Mouse (Mus musculus): ENCODE measurements around the gene Mtus2. TPM values are rescaled to one million over a fixed set of nuclear protein-coding genes. Genes with fewer than 3 reads are reported as not detected.

Mtus2 gene
- total and polyA plus RNA-seq, 3 experiments = 0.08 TPM; not detected in 2

DNA sequence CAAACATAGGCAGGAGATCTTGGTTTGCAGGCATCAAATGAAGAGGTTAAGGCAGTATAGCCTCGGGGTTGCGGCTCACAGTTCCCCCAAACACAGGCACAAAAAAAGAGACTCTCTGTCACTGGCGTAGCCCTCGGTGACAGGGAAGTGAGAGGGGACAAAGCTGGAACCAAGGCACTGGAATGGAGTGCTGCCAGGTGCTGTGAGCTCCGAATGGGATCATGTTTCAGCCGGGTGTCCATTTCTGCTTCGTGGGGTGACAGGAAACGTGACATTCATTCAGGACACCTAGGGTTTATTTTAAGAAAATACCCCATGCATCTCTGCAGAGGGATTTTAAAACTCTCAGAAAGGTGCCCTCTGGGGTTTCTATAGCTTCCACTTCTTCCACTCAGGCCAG, 397.4 kb downstream of the Mtus2 start:
- TF ChIP-seq CTCF (IDR thresholded peaks at IDR 0.05 in 2 of 3, conservative IDR thresholded peaks at IDR 0.05 in 1 of 3; ENCODE audit: control insufficient read depth in 1 of 3, insufficient read depth in 1 of 3, low read depth in 2 of 3, low read length in 3 of 3, poor library complexity in 1 of 3, severe bottlenecking in 1 of 3) (no peak), GATA1 (IDR thresholded peaks at IDR 0.05; ENCODE audit: low read depth, low read length) (no peak), CHD2 (IDR thresholded peaks at IDR 0.05; ENCODE audit: low read length) (no peak), UBTF (IDR thresholded peaks at IDR 0.05; ENCODE audit: borderline replicate concordance, insufficient read depth, low read depth, low read length) (no peak), ZC3H11A (IDR thresholded peaks at IDR 0.05; ENCODE audit: low read depth, low read length) (no peak), EP300 (IDR thresholded peaks at IDR 0.05; ENCODE audit: low read depth in 1 of 2, low read length in 2 of 2) (no peak), USF2 (IDR thresholded peaks at IDR 0.05; ENCODE audit: borderline replicate concordance in 1 of 2, insufficient read depth in 1 of 2, low read depth in 1 of 2, low read length in 2 of 2) (no peak), MXI1 (IDR thresholded peaks at IDR 0.05; ENCODE audit: low read depth, low read length) (no peak), POLR2A (IDR thresholded peaks at IDR 0.05; ENCODE audit: control insufficient read depth in 1 of 2, insufficient read depth in 1 of 2, low read depth in 1 of 2, low read length in 2 of 2, poor library complexity in 1 of 2) (no peak), RCOR1 (IDR thresholded peaks at IDR 0.05; ENCODE audit: low read depth, low read length) (no peak), ZKSCAN1 (IDR thresholded peaks at IDR 0.05; ENCODE audit: low read depth, low read length) (no peak), NRF1 (IDR thresholded peaks at IDR 0.05; ENCODE audit: insufficient read depth, low read depth, low read length, poor library complexity, severe bottlenecking) (no peak), POLR2AphosphoS5 (IDR thresholded peaks at IDR 0.05; ENCODE audit: borderline replicate concordance, low read depth, low read length) (no peak), SMC3 (IDR thresholded peaks at IDR 0.05; ENCODE audit: low read depth, low read length) (no peak), MAZ (IDR thresholded peaks at IDR 0.05; ENCODE audit: low read depth, low read length) (no peak), HCFC1 (IDR thresholded peaks at IDR 0.05; ENCODE audit: low read depth, low read length) (no peak), ELF1 (IDR thresholded peaks at IDR 0.05; ENCODE audit: low read depth, low read length) (no peak), TCF12 (IDR thresholded peaks at IDR 0.05; ENCODE audit: low read depth, low read length) (no peak), JUND (IDR thresholded peaks at IDR 0.05; ENCODE audit: low read depth, low read length) (no peak), SIN3A (IDR thresholded peaks at IDR 0.05; ENCODE audit: low read length) (no peak)
- peaks cover 22% of the 10 kb centered on the region; the same call in 1 of the 2 replicates for H3K79me2 ChIP-seq (ENCODE audit: control insufficient read depth, insufficient read depth, low read length, poor library complexity)
- H3K9ac ChIP-seq (ENCODE audit: control insufficient read depth, low read depth, low read length, poor library complexity, severe bottlenecking) = no peak overlapping the region
- no peaks in the 10 kb centered on the region for H3K4me1 ChIP-seq (ENCODE audit: control insufficient read depth in 1 of 2, insufficient read depth in 2 of 2, low read length in 2 of 2)
- no peak for DNase-seq (ENCODE audit: low read depth, low spot score)
- no peaks in the 10 kb centered on the region for H3K9me3 ChIP-seq (replicated peaks; ENCODE audit: insufficient read depth, low read length)
- no peak overlapping the region for H3K4me3 ChIP-seq (ENCODE audit: control insufficient read depth in 1 of 2, insufficient read depth in 1 of 2, low read depth in 2 of 2, low read length in 2 of 2)
- H3K36me3 ChIP-seq (ENCODE audit: control insufficient read depth in 1 of 2, insufficient read depth in 2 of 2, low read length in 2 of 2) = peaks cover 0 to 52% of the 10 kb centered on the region in 2 experiments; a peak in 2 of 4 replicates
- no peaks in the 10 kb centered on the region for H3K27me3 ChIP-seq (ENCODE audit: control insufficient read depth in 1 of 2, insufficient read depth in 2 of 2, low read length in 2 of 2)
- no peak overlapping the region for H3K27ac ChIP-seq (ENCODE audit: control insufficient read depth, low read depth, low read length)

DNA sequence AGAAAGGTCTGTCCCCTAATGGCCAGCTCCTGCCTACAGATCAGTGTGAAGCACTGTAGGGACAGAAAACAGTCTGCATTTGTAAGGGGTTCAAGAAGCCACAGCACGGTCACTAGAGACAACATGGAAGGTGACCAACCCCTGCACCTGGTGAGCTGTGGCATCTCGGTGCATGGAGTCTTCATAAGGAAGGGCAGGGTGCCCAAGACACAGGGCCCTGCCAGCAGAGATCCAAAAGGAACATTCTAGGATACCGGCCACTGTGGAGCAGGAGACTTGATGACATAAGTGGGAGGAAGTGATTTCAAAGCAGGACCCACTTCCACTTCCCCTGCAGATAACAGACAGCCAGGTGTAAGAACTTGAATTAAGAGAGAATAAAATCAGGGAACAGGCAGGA, 398.7 kb downstream of the Mtus2 start:
- no peak for DNase-seq (ENCODE audit: low read depth, low spot score)
- H3K27me3 ChIP-seq (ENCODE audit: control insufficient read depth in 1 of 2, insufficient read depth in 2 of 2, low read length in 2 of 2) = no peaks in the 10 kb centered on the region
- H3K4me3 ChIP-seq (ENCODE audit: control insufficient read depth in 1 of 2, insufficient read depth in 1 of 2, low read depth in 2 of 2, low read length in 2 of 2) = no peak overlapping the region
- peaks cover 0 to under 1% of the 10 kb centered on the region in 2 experiments; a peak in 3 of 4 replicates for H3K4me1 ChIP-seq (ENCODE audit: control insufficient read depth in 1 of 2, insufficient read depth in 2 of 2, low read length in 2 of 2)
- H3K79me2 ChIP-seq (ENCODE audit: control insufficient read depth, insufficient read depth, low read length, poor library complexity) = peaks cover 24% of the 10 kb centered on the region
- H3K9ac ChIP-seq (ENCODE audit: control insufficient read depth, low read depth, low read length, poor library complexity, severe bottlenecking) = no peak overlapping the region
- no peak overlapping the region for H3K27ac ChIP-seq (ENCODE audit: control insufficient read depth, low read depth, low read length)
- TF ChIP-seq EP300 (IDR thresholded peaks at IDR 0.05; ENCODE audit: low read depth in 1 of 2, low read length in 2 of 2) (no peak), MYB (IDR thresholded peaks at IDR 0.05; ENCODE audit: low read depth, low read length) (no peak), TBP (IDR thresholded peaks at IDR 0.05; ENCODE audit: low read depth, low read length) (no peak), CTCF (IDR thresholded peaks at IDR 0.05 in 2 of 3, conservative IDR thresholded peaks at IDR 0.05 in 1 of 3; ENCODE audit: control insufficient read depth in 1 of 3, insufficient read depth in 1 of 3, low read depth in 2 of 3, low read length in 3 of 3, poor library complexity in 1 of 3, severe bottlenecking in 1 of 3) (no peak), TAL1 (IDR thresholded peaks at IDR 0.05; ENCODE audit: low read length) (no peak), ZMIZ1 (IDR thresholded peaks at IDR 0.05; ENCODE audit: low read depth, low read length) (no peak), MAX (IDR thresholded peaks at IDR 0.05; ENCODE audit: low read length) (no peak), SIN3A (IDR thresholded peaks at IDR 0.05; ENCODE audit: low read length) (no peak), MYC (IDR thresholded peaks at IDR 0.05; ENCODE audit: low read depth, low read length) (no peak), USF2 (IDR thresholded peaks at IDR 0.05; ENCODE audit: borderline replicate concordance in 1 of 2, insufficient read depth in 1 of 2, low read depth in 1 of 2, low read length in 2 of 2) (no peak), POLR2AphosphoS5 (IDR thresholded peaks at IDR 0.05; ENCODE audit: borderline replicate concordance, low read depth, low read length) (no peak)
- H3K9me3 ChIP-seq (replicated peaks; ENCODE audit: insufficient read depth, low read length) = no peaks in the 10 kb centered on the region
- peaks cover 6 to 58% of the 10 kb centered on the region in 2 experiments for H3K36me3 ChIP-seq (ENCODE audit: control insufficient read depth in 1 of 2, insufficient read depth in 2 of 2, low read length in 2 of 2)
